Mouse (Mus musculus): ENCODE measurements around the gene Grm3.

- TF ChIP-seq POLR2A (IDR thresholded peaks at IDR 0.05; ENCODE audit: insufficient read length, low read depth) (no peak), MYOD1 (IDR thresholded peaks at IDR 0.05; ENCODE audit: control insufficient read depth in 1 of 3, insufficient read length in 2 of 3, low read depth in 2 of 3) (no peak), USF1 (IDR thresholded peaks at IDR 0.05; ENCODE audit: low read depth) (no peak), MAX (IDR thresholded peaks at IDR 0.05; ENCODE audit: low read depth) (no peak), POLR2AphosphoS2 (IDR thresholded peaks at IDR 0.05; ENCODE audit: insufficient read length, low read depth) (no peak), CEBPB (IDR thresholded peaks at IDR 0.05; ENCODE audit: insufficient read depth, poor library complexity, severe bottlenecking) (no peak), REST (IDR thresholded peaks at IDR 0.05; ENCODE audit: insufficient read depth, insufficient read length) (no peak), TCF3 (IDR thresholded peaks at IDR 0.05; ENCODE audit: insufficient read length, low read depth) (no peak)
Measured at GRCm38 (mm10) chr5:9627220-9627619, 97.8 kb downstream of the Grm3 start.
